Mouse (Mus musculus): ENCODE measurements around the gene St3gal3. TPM values are rescaled to one million over a fixed set of nuclear protein-coding genes. Genes with fewer than 3 reads are reported as not detected.

St3gal3 gene
- total and polyA plus RNA-seq, 3 experiments: 54.9 to 70.6 (median 55.8) TPM

- 0 out of 2 replicates have a peak, but pooled peaks cover 2% of the 10 kb centered on the region for H3K36me3 ChIP-seq (ENCODE audit: control insufficient read depth, insufficient read depth, low read length)
- H3K4me3 ChIP-seq: peak overlapping the region; percentile 98
- 2% methylated on average over 19 of the region's 19 CpGs for WGBS
- H3K4me1 ChIP-seq (ENCODE audit: control insufficient read depth, insufficient read depth, low read length): peaks cover 6% of the 10 kb centered on the region
- H3K9ac ChIP-seq (ENCODE audit: low read depth, low read length): peak overlapping the region; percentile 92
- TF ChIP-seq POLR2A (IDR thresholded peaks at IDR 0.05; ENCODE audit: insufficient read depth, low read depth, low read length): no peak
- TF ChIP-seq CTCF (IDR thresholded peaks at IDR 0.05): no peak
- TF ChIP-seq EP300 (IDR thresholded peaks at IDR 0.05; ENCODE audit: insufficient read depth, low read depth, low read length): no peak
- no peak for DNase-seq
- H3K27me3 ChIP-seq (ENCODE audit: control insufficient read depth, insufficient read depth, low read length): no peaks in the 10 kb centered on the region
- intact Hi-C loops (cut with DNase I): loop anchor here (1.0 kb wide), 1 partner anchor 24 kb away; no protein-coding TSS in a partner anchor
- H3K79me2 ChIP-seq (replicated peaks; ENCODE audit: control insufficient read depth, insufficient read depth, low read length): peaks cover 2% of the 10 kb centered on the region; the same call in 1 of the 2 replicates
- H3K27ac ChIP-seq: peak overlapping the region; percentile 100
These were observed 219.1 kb downstream of the St3gal3 start for GRCm38 (mm10) chr4:117915489-117916105.

- Histone ChIP-seq H3K79me2 (replicated peaks; ENCODE audit: control insufficient read depth, insufficient read depth, low read length) (peaks cover 2% of the 10 kb centered on the region; the same call in 1 of the 2 replicates), H3K36me3 (ENCODE audit: control insufficient read depth, insufficient read depth, low read length) (peaks cover 2% of the 10 kb centered on the region; the same call in 1 of the 2 replicates), H3K4me1 (ENCODE audit: control insufficient read depth, insufficient read depth, low read length) (peaks cover 6% of the 10 kb centered on the region), H3K27ac (peak within 1 kb of the TSS; percentile 100), H3K9ac (ENCODE audit: low read depth, low read length) (peak within 1 kb of the TSS; percentile 92), H3K4me3 (peak within 1 kb of the TSS; percentile 98), H3K27me3 (ENCODE audit: control insufficient read depth, insufficient read depth, low read length) (no peaks in the 10 kb centered on the region)
- WGBS: under 1% methylated on average over 61 of the region's 61 CpGs
- intact Hi-C loops (cut with DNase I): loop anchor here (1.0 kb wide), 1 partner anchor 24 kb away; no protein-coding TSS in a partner anchor
- TF ChIP-seq EP300 (IDR thresholded peaks at IDR 0.05; ENCODE audit: insufficient read depth, low read depth, low read length): no peak
- TF ChIP-seq CTCF (IDR thresholded peaks at IDR 0.05): peak; percentile 46
- peak; percentile 87 for TF ChIP-seq POLR2A (IDR thresholded peaks at IDR 0.05; ENCODE audit: insufficient read depth, low read depth, low read length)
- peak; percentile 96 to 98 for DNase-seq
These were observed 219.9 kb downstream of the St3gal3 start, which contains the start of gene Ipo13 for GRCm38 (mm10) chr4:117914591-117915442. Ipo13 (minus strand) TSS chr4:117914999.

GRCm38 (mm10) chr4:117914031-117914430, 220.7 kb downstream of the St3gal3 start:
- peaks cover 4% of the 10 kb centered on the region for H3K36me3 ChIP-seq (ENCODE audit: control insufficient read depth, insufficient read depth, low read length)
- intact Hi-C loops (cut with DNase I): no loop called here
- peaks cover 6% of the 10 kb centered on the region for H3K4me1 ChIP-seq (ENCODE audit: control insufficient read depth, insufficient read depth, low read length)
- WGBS: 7% methylated on average over 8 of the region's 8 CpGs
- H3K27me3 ChIP-seq (ENCODE audit: control insufficient read depth, insufficient read depth, low read length): no peaks in the 10 kb centered on the region
- H3K79me2 ChIP-seq (replicated peaks; ENCODE audit: control insufficient read depth, insufficient read depth, low read length): peaks cover 2% of the 10 kb centered on the region; the same call in 1 of the 2 replicates
- peak overlapping the region; percentile 100 for H3K27ac ChIP-seq
- H3K4me3 ChIP-seq: peak overlapping the region; percentile 98
- TF ChIP-seq POLR2A (IDR thresholded peaks at IDR 0.05; ENCODE audit: insufficient read depth, low read depth, low read length) (no peak), CTCF (IDR thresholded peaks at IDR 0.05) (no peak), EP300 (IDR thresholded peaks at IDR 0.05; ENCODE audit: insufficient read depth, low read depth, low read length) (no peak)
- peak; percentile 25 to 41 for DNase-seq
- H3K9ac ChIP-seq (ENCODE audit: low read depth, low read length): peak overlapping the region; percentile 92

- no peak overlapping the region for H3K9ac ChIP-seq (ENCODE audit: low read depth, low read length)
- H3K79me2 ChIP-seq (replicated peaks; ENCODE audit: control insufficient read depth, insufficient read depth, low read length): peaks cover 2% of the 10 kb centered on the region; the same call in 1 of the 2 replicates
- H3K4me3 ChIP-seq: no peak overlapping the region
- peaks cover 6% of the 10 kb centered on the region for H3K4me1 ChIP-seq (ENCODE audit: control insufficient read depth, insufficient read depth, low read length)
- H3K27me3 ChIP-seq (ENCODE audit: control insufficient read depth, insufficient read depth, low read length): no peaks in the 10 kb centered on the region
- intact Hi-C loops (cut with DNase I): no loop called here
- H3K27ac ChIP-seq: no peak overlapping the region; the same call in 1 of the 2 replicates
- 31% methylated on average over 3 of the region's 3 CpGs for WGBS
- peak in 1 of 2 experiments; percentile 34 for DNase-seq
- TF ChIP-seq POLR2A (IDR thresholded peaks at IDR 0.05; ENCODE audit: insufficient read depth, low read depth, low read length): no peak
- no peak for TF ChIP-seq CTCF (IDR thresholded peaks at IDR 0.05)
- no peak for TF ChIP-seq EP300 (IDR thresholded peaks at IDR 0.05; ENCODE audit: insufficient read depth, low read depth, low read length)
- peaks cover 4% of the 10 kb centered on the region for H3K36me3 ChIP-seq (ENCODE audit: control insufficient read depth, insufficient read depth, low read length)
These were observed 221.3 kb downstream of the St3gal3 start for GRCm38 (mm10) chr4:117913421-117913820.

GRCm38 (mm10) chr4:117912685-117913273, 221.9 kb downstream of the St3gal3 start:
- Histone ChIP-seq H3K27me3 (ENCODE audit: control insufficient read depth, insufficient read depth, low read length) (no peaks in the 10 kb centered on the region), H3K4me1 (ENCODE audit: control insufficient read depth, insufficient read depth, low read length) (peaks cover 9% of the 10 kb centered on the region), H3K27ac (no peak overlapping the region), H3K36me3 (ENCODE audit: control insufficient read depth, insufficient read depth, low read length) (peaks cover 4% of the 10 kb centered on the region), H3K79me2 (replicated peaks; ENCODE audit: control insufficient read depth, insufficient read depth, low read length) (peaks cover 2% of the 10 kb centered on the region; the same call in 1 of the 2 replicates), H3K4me3 (no peak overlapping the region), H3K9ac (ENCODE audit: low read depth, low read length) (no peak overlapping the region)
- intact Hi-C loops (cut with DNase I): no loop called here
- no peak for TF ChIP-seq EP300 (IDR thresholded peaks at IDR 0.05; ENCODE audit: insufficient read depth, low read depth, low read length)
- TF ChIP-seq POLR2A (IDR thresholded peaks at IDR 0.05; ENCODE audit: insufficient read depth, low read depth, low read length): no peak
- no peak for DNase-seq
- 36% methylated on average over 7 of the region's 7 CpGs for WGBS
